Mouse (Mus musculus) MN1 (cell line): ENCODE data around the gene Cdh26.

ENCODE experiments used
- DNase-seq: peaks from one replicate; pipeline ENCODE4 v3.0.0-alpha.2; 2016; ENCODE audit warnings: low spot score

Cdh26 gene

DNA sequence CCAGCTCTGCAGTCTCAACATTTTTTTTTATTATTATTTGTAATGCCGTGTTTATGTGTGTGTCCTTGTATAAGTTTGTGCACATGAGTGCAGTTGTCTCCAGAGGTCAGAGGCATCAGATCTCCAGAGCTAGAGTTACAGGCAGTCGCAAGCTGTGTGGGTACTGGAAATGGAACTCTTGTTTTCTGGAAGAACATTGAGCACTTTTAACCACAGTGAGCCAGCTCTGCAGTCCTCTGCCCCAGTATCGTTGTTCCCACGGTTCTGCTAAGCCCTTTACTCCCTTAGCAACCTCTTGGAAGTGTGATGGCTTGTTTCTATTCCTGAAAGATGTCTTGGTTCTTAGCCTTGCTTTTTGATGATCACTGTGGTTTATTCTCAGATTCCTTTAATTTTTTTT is 19.1 kb downstream of the Cdh26 start:
- no peak for DNase-seq

DNA sequence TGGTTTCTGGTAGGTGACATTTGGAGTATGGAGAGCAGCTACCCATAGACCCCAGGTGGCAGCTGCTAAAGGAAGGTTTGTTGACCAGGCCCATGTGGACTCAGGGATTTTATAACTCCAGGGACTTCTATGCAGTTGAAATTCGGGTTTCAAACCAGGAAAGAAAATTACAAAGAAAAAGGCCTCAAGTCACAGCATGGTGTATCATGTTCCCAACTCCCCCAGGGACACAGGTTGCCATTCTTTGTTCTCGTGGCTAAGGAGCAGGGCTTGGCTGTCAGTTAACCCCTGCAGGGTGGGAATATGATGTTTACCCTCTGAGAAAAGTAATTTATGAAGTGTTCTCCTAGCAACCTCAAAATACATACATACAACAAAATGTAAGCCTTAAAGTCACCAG is 19.9 kb downstream of the Cdh26 start:
- DNase-seq, result no peak

- no peak for DNase-seq
Observed at GRCm38 (mm10) chr2:178450961-178451360, 20.6 kb downstream of the Cdh26 start.

GRCm38 (mm10) chr2:178454664-178455516 is 24.6 kb downstream of the Cdh26 start:
- no peak for DNase-seq

DNA sequence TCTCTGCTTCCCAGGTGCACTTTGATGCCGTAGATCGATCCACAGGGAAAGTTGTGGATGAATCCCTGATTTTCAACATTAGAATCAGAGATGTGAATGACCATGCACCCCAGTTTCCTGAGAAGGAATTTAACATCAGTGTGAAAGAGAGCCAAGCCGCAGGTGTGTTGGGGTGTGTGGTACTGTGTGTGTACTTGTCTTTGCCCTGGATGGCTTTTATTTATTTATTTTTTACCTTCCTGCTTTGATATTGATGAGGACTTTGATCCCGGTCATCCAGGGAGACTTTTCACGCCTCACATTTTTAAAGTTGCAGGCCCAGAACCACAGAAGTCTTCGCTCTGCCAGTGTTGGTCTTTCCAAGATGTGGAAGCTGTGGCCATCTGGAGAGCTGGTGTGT is 27.1 kb downstream of the Cdh26 start:
- DNase-seq, result no peak

DNA sequence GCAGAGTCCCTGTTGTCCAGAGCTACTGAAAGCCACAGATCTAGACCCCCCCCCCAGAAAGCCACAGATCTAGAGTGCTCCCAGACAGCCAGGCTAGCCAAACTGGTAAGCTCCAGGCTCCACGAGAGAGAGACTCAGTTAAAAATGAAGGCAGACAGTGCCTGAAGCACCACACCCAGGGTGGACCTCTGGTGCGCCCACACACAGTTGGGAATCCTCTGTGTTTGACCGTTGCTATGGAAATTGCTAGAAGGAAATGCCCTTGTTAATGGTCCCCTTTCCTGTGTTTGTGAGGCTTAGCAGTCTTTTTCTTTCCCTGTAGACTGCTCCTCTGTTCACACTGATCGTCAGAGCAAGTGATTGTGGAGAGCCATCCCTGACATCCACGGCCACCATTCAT is 30.0 kb downstream of the Cdh26 start:
- DNase-seq, result no peak

- DNase-seq, result no peak
Observed at GRCm38 (mm10) chr2:178471546-178472480, 41.5 kb downstream of the Cdh26 start.

- DNase-seq, result no peak
Observed at GRCm38 (mm10) chr2:178473916-178474315, 43.6 kb downstream of the Cdh26 start.

GRCm38 (mm10) chr2:178477228-178477627 is 46.9 kb downstream of the Cdh26 start:
- no peak for DNase-seq

DNA sequence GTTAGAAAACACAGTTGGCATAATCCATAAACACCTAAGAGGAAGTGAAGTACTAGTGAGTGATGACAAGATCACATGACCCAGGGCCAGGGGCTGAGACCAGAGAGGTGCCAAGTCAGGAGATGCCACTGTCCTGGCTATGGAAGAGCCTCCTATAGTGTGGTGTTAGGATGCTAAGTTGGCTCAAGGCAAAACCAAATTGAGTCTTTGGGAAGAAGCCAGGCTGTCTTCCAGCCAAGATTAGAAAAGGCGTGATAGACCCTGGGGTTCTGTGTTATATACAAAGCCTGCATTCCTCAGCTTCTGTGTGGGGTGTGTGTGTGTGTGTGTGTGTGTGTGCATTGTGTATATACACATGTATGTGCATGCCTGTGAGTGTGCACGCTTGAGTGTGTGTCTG is 48.7 kb downstream of the Cdh26 start:
- DNase-seq, result no peak

DNA sequence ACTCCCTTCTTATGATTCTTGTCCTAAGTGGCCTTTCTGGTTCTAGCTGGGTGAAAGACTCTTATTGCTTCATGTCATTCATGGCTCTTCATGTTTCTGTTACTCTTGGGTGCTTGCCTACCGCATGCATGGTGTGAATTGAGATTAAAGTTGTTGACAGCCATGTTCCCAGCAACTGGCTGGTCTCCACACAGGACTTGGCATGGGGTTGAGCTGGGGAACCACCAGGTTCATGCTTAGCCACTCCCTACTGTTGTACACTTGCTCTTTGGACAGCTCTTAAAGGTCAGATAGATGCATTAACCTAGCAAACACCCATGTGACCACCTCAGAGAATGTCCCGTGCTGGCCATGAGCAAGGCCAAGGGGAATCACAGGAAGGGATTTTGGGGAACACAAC is 50.6 kb downstream of the Cdh26 start:
- DNase-seq, result no peak

- no peak for DNase-seq
Observed at GRCm38 (mm10) chr2:178483462-178483861, 53.1 kb downstream of the Cdh26 start.

DNA sequence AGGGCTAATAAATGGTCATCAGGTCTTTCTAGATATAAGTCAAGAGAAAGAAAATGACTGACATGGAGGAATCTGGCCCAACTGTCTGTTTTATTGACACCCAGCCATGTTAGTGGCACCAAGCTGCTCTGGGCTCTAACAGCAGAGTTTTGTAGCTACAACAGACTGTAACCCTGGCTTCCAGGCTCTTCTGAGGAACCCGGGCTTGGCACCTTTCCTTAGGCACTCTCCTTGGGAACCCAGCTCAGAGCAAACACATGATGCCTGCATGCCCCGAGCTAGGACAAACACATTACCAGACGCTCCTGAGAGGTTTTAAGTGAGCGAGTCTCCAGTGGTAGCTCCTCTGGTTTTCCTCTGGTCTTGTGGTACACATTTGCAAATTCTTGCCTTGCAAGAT is 57.9 kb downstream of the Cdh26 start:
- no peak for DNase-seq

- DNase-seq, result no peak
Observed at GRCm38 (mm10) chr2:178490245-178490920, 60.1 kb downstream of the Cdh26 start.

DNA sequence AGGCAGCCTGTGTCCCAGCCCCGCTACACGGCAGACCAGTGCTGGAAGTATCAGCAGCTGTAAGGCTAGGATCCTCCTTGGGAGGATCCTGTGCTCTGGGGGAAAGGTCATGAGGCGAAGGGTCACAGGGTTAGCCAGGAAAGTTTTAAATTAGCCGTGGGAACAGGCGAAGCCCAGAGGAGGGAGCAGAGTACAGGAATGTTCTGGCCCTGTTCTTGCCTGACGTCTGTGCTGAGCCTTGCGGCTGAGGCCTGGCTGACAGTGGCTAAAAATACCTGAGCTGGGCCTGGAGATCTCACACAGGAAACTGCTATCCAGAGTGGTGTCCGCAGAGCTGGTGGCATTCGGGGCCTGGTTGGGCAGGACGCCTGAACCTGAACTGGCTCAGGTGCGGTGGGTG is 63.7 kb downstream of the Cdh26 start:
- DNase-seq, result no peak

DNA sequence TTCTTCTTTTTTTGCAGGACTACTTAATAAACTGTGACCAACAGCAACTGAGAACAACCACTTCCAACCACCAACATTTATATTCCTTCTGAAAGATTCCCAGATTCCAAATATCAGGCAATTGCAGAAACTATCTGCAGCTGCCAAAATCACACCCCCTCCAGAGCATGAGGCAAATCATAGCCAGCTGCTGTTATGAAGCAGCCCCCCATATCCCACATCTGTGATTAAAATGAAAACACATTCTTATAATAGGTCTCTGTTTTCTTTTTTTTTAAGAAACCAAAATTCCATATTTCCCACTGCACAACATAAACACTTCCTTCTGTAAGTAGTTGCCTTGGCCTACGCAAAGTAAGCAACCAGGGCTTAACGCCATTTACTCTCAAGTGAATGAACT is 65.5 kb downstream of the Cdh26 start:
- no peak for DNase-seq

DNA sequence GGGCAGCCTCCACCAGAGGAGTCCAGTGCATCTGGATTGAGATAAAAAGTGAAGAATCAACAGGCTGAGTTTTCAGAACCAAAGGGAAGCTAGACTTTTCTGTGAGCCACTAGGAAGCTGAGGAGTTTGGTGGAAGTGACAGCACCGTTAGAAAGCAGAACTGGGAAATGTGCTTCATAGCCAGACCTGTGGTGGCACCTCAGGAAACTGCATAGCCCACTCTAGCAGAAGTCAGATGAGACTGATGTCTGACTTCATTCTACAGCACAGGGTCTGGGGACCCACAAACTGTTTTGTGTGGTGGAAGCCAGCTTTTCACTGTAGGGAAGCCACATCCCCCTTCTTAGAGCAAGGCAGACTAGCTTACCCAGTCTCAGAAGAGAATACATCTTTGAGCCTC is 67.6 kb downstream of the Cdh26 start:
- DNase-seq, result no peak

DNA sequence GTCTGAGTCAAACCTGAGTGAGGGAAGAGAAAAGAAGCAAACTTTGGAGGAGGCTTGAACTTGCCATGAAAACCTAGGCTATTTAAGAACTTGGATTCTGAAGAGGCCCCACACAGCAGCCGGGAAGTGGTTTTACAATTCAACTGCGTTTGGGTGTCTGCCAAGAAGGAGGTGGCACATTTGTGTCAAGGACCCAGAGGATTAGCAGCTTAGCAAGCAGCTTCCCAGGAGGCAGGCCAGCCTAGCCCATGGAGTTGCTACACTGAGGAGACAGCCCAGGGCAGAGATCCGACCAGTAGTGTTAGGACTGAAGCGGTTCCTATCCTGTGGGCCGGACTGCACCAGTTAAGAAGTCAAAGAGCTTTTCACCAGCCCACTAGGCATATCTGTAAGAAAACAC is 68.1 kb downstream of the Cdh26 start:
- no peak for DNase-seq

DNA sequence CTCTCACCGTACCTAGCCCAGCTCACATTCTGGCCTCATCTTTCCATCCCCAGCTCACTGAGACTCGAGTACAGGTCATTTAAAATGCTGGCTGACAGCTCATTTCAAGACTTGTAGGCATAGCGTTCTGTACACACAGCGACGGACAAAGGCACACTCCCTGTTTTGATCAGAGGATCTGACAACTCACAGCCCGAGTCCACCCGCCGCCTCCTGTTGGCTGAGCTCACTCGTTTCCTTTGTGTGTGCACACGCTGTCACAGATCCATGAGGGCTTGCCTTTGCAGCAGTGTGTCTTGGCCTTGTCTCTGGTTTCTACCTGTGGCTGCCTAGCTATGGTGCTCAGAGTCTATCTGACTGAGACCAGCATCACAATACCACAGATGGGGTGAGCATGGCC is 72.1 kb downstream of the Cdh26 start:
- no peak for DNase-seq

- DNase-seq, result no peak
Observed at GRCm38 (mm10) chr2:178506056-178506455, 75.7 kb downstream of the Cdh26 start.

- DNase-seq, result peak; percentile 43
Observed at GRCm38 (mm10) chr2:178507379-178508014, 77.2 kb downstream of the Cdh26 start.

DNA sequence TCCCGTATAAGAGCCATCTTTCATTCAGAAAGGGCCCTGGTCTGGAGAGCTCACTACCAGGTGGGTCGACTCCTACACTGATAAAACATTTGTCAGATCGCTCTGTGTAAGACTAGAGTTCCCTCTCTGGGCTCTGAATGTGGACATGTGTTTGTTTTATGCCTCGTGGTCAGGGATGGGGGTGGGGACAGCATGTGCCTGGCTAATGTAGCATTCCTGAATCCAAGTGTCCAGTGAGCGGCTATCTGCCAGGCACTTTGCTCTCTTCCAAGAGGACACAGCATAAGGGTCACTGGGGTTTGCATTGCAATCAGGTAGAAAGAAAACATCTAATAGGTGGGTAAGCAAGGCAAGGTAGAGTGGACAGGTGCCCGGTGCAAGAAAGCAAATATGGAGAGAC is 77.9 kb downstream of the Cdh26 start:
- no peak for DNase-seq
